Mouse (Mus musculus) thymus, postnatal 36 days (tissue): ENCODE results near the gene Smndc1.

Experiments used
- DNase-seq, 2 experiments: peaks; one replicate each; pipeline ENCODE4 v3.0.0; 2022; ENCODE audit warnings: mixed read lengths in 2 of 2

The Smndc1 gene

GRCm38 (mm10) chr19:53340423-53340822, 50.0 kb downstream of the Smndc1 start:
- no peak for DNase-seq

- no peak for DNase-seq
Measured at GRCm38 (mm10) chr19:53335241-53335640, 55.1 kb downstream of the Smndc1 start.

DNA sequence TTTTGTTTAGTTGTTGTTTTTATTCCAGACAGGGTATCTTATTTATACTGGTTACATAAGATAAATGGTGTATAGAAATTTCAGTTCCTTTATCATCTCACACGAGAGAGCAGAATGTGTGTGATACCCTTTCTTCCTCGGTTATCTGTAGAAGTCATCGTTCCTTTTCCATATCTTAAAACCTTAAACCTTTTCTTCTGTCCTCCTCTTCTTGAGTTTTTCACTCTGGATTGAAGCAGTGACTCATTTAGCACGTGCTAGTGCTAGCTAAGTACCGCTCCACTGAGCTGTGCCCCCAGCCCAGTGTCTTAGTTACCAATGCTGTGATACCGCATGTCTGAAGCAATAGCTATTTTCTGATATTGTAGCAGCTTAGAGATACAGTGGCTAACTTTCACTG, 56.6 kb downstream of the Smndc1 start:
- no peak for DNase-seq

DNA sequence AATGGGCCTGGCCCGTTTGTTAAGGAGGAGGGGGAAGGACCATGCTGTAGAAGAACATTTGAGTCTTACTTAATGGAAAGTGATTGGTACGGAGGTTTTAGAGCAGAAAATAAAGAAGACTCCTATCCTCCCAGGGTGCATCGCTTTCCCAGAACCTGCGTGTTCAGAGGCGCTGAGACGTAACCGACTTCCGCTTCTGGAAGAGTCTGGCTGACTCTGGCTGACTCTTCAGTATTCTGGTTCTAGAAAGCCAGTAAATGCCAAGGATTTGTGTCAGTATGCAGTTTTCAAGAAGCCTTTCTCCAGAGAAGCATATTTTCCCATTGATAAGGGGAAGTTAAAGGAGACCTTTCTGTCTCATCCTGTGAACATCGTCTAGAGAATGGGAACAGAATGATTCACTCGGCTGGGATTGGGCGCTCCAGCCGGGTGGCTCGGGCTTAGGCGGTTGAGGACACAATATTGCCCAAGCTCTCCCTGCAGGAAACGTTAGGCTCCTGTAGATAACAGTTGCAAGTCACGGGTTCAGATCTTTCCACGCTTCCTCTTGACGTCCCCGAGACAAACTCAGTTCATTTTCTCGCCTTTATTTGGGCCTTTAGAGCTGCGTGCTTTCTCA, 58.4 kb downstream of the Smndc1 start:
- no peak for DNase-seq

DNA sequence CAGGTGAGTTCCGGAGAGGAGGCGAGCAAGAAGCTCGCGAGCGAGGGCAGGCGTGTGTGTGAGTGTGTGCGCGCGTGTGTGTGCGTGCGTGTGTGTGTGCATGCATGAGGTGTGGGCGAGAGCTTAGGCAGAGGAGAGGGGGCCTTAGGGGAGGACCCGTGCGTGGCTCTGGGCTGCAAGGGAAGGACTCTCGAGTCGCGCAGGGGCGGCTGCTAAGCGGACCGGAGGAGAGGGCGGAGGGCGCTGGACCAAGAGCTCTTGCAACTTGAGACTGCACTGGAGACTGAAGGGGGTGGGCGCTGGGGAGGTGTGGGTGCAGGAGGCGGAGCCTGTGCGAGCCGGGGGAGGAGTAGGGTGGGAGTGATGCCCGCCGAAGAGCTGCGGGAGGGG, 60.4 kb downstream of the Smndc1 start:
- DNase-seq: peak; percentile 84 to 88
